Mouse (Mus musculus) C2C12 (cell line): ENCODE measurements around the gene 4930558K02Rik.

Experiments used
- MAX ChIP-seq: IDR thresholded peaks from one replicate; pipeline ENCODE4 v1.6.1; 2011; ENCODE audit warnings: mild to moderate bottlenecking, control low read depth
- MYOD1 ChIP-seq: IDR thresholded peaks from one replicate; pipeline ENCODE4 v1.6.1; 2011; ENCODE audit warnings: low read depth; ENCODE audit not compliant: control insufficient read depth, insufficient read length

DNA sequence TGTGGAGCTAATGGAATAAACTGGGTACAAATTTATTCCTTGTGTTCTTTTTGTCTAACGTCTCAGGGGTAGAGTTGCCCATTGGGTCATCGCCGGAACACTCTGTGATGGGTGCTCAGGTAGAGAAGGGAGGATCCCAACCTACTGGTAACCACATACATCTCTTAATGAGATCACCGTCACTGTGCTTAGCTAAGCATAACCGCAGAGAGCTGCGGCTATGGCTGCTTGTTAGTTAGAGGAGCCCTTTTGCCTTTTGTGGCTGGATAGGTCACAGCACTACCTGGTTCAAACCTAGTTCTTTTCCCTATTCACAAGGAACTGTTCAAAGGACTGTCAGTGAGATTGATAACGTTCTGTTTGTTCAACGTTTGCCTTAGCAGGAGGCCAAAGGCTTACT, 70.4 kb downstream of the 4930558K02Rik start:
- TF ChIP-seq MAX (no peak), MYOD1 (no peak)
